Mouse (Mus musculus) ES-Bruce4 (cell line): ENCODE results near the gene Lrrc58.

Source experiments
- CTCF ChIP-seq: IDR thresholded peaks from one replicate; pipeline ENCODE4 v1.8.1; 2011; ENCODE audit warnings: low read depth, low read length
- EP300 ChIP-seq: IDR thresholded peaks from 2 replicates; pipeline ENCODE4 v1.6.1; 2011; ENCODE audit warnings: low read depth, low read length; ENCODE audit not compliant: insufficient read depth
- POLR2A ChIP-seq: IDR thresholded peaks from one replicate; pipeline ENCODE4 v1.8.1; 2011; ENCODE audit warnings: low read length; ENCODE audit not compliant: insufficient read depth

DNA sequence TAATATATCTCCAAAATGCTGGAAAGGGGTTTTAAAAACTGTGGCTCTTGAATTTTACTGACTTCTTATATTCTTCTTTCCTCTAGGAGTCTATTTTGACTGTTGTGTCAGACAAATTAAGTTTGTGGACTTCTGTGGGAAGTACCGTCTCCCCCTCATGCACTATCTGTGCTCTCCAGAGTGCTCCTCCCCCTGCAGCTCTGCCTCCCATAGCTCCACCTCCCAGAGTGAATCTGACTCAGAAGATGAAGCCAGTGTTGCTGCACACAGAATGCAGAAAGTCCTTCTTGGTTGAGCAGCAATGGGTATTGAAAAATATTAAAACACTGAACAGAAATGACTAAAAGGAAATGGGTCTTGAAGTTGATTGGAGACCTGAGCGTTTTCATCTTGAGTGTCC is 13.0 kb downstream of the Lrrc58 start:
- TF ChIP-seq CTCF (no peak), EP300 (no peak), POLR2A (no peak)
